Mouse (Mus musculus): Measurements from ENCODE around the gene Tm4sf19. TPM values are rescaled to one million over a fixed set of nuclear protein-coding genes. Genes with fewer than 3 reads are reported as not detected.
"Not testable (repeated sequence)": the region's sequence is repeated elsewhere in the genome, so short reads cannot be mapped to it uniquely, and the experiment has no call there.

The Tm4sf19 gene
- polyA plus RNA-seq, 1 experiment from 2014 or later = not detected

- Histone ChIP-seq H3K9ac (ENCODE audit: low read length) (no peak overlapping the region), H3K4me1 (ENCODE audit: control insufficient read depth, insufficient read depth, low read length) (peaks cover 8% of the 10 kb centered on the region), H3K27ac (ENCODE audit: low read depth, low read length) (no peak overlapping the region), H3K4me2 (ENCODE audit: low read length) (no peak overlapping the region), H3K27me3 (replicated peaks; ENCODE audit: control insufficient read depth, insufficient read depth, low read length) (no peaks in the 10 kb centered on the region), H3K36me3 (ENCODE audit: control insufficient read depth, insufficient read depth, low read length) (no peaks in the 10 kb centered on the region), H3K9me3 (replicated peaks; ENCODE audit: control insufficient read depth, low read length) (no peaks in the 10 kb centered on the region), H3K4me3 (ENCODE audit: low read depth, low read length) (no peak overlapping the region)
- no peak for ATAC-seq
- no peak for DNase-seq (ENCODE audit: low spot score)
- WGBS = 68% methylated on average over 6 of the region's 6 CpGs
Observed at GRCm38 (mm10) chr16:32434066-32434465, 33.8 kb downstream of the Tm4sf19 start.

- no peak overlapping the region for H3K9ac ChIP-seq (ENCODE audit: low read length)
- no peak for DNase-seq (ENCODE audit: low spot score)
- no peaks in the 10 kb centered on the region for H3K9me3 ChIP-seq (replicated peaks; ENCODE audit: control insufficient read depth, low read length)
- H3K27me3 ChIP-seq (replicated peaks; ENCODE audit: control insufficient read depth, insufficient read depth, low read length) = no peaks in the 10 kb centered on the region
- H3K36me3 ChIP-seq (ENCODE audit: control insufficient read depth, insufficient read depth, low read length) = no peaks in the 10 kb centered on the region
- no peak for ATAC-seq
- no peak overlapping the region for H3K27ac ChIP-seq (ENCODE audit: low read depth, low read length)
- H3K4me3 ChIP-seq (ENCODE audit: low read depth, low read length) = no peak overlapping the region
- peaks cover 8% of the 10 kb centered on the region for H3K4me1 ChIP-seq (ENCODE audit: control insufficient read depth, insufficient read depth, low read length)
- no peak overlapping the region for H3K4me2 ChIP-seq (ENCODE audit: low read length)
Observed at GRCm38 (mm10) chr16:32434691-32435090, 34.4 kb downstream of the Tm4sf19 start.

- no peaks in the 10 kb centered on the region for H3K9me3 ChIP-seq (replicated peaks; ENCODE audit: control insufficient read depth, low read length)
- WGBS = 68% methylated on average over 1 of the region's 1 CpGs
- no peak overlapping the region for H3K9ac ChIP-seq (ENCODE audit: low read length)
- no peak overlapping the region for H3K4me2 ChIP-seq (ENCODE audit: low read length)
- peaks cover 3% of the 10 kb centered on the region for H3K4me1 ChIP-seq (ENCODE audit: control insufficient read depth, insufficient read depth, low read length)
- ATAC-seq (no peak), DNase-seq (ENCODE audit: low spot score) (no peak)
- no peak overlapping the region for H3K4me3 ChIP-seq (ENCODE audit: low read depth, low read length)
- no peaks in the 10 kb centered on the region for H3K36me3 ChIP-seq (ENCODE audit: control insufficient read depth, insufficient read depth, low read length)
- no peaks in the 10 kb centered on the region for H3K27me3 ChIP-seq (replicated peaks; ENCODE audit: control insufficient read depth, insufficient read depth, low read length)
- H3K27ac ChIP-seq (ENCODE audit: low read depth, low read length) = no peak overlapping the region
Observed at GRCm38 (mm10) chr16:32436657-32437056, 36.4 kb downstream of the Tm4sf19 start.

- H3K27me3 ChIP-seq (replicated peaks; ENCODE audit: control insufficient read depth, insufficient read depth, low read length) = no peaks in the 10 kb centered on the region
- no peaks in the 10 kb centered on the region for H3K9me3 ChIP-seq (replicated peaks; ENCODE audit: control insufficient read depth, low read length)
- no peak for DNase-seq (ENCODE audit: low spot score)
- no peaks in the 10 kb centered on the region for H3K36me3 ChIP-seq (ENCODE audit: control insufficient read depth, insufficient read depth, low read length)
- H3K4me2 ChIP-seq (ENCODE audit: low read length) = no peak overlapping the region
- no peak for ATAC-seq
- no peak overlapping the region for H3K9ac ChIP-seq (ENCODE audit: low read length)
- no peaks in the 10 kb centered on the region for H3K4me1 ChIP-seq (ENCODE audit: control insufficient read depth, insufficient read depth, low read length)
- H3K4me3 ChIP-seq (ENCODE audit: low read depth, low read length) = no peak overlapping the region
- WGBS = 100% methylated on average over 1 of the region's 1 CpGs
- no peak overlapping the region for H3K27ac ChIP-seq (ENCODE audit: low read depth, low read length)
Observed at GRCm38 (mm10) chr16:32437266-32437665, 37.0 kb downstream of the Tm4sf19 start.

GRCm38 (mm10) chr16:32441432-32441831 lies 41.1 kb downstream of the Tm4sf19 start:
- Histone ChIP-seq H3K36me3 (ENCODE audit: control insufficient read depth, insufficient read depth, low read length) (no peaks in the 10 kb centered on the region), H3K4me1 (ENCODE audit: control insufficient read depth, insufficient read depth, low read length) (no peaks in the 10 kb centered on the region), H3K9ac (ENCODE audit: low read length) (no peak overlapping the region), H3K9me3 (replicated peaks; ENCODE audit: control insufficient read depth, low read length) (no peaks in the 10 kb centered on the region), H3K4me2 (ENCODE audit: low read length) (no peak overlapping the region), H3K27me3 (replicated peaks; ENCODE audit: control insufficient read depth, insufficient read depth, low read length) (no peaks in the 10 kb centered on the region), H3K4me3 (ENCODE audit: low read depth, low read length) (no peak overlapping the region), H3K27ac (ENCODE audit: low read depth, low read length) (no peak overlapping the region)
- DNase-seq (ENCODE audit: low spot score) (no peak), ATAC-seq (no peak)
- WGBS = 93% methylated on average over 3 of the region's 3 CpGs

- ATAC-seq; H3K4me3 ChIP-seq (ENCODE audit: low read depth, low read length); H3K4me1 ChIP-seq (ENCODE audit: control insufficient read depth, insufficient read depth, low read length); DNase-seq (ENCODE audit: low spot score); H3K9me3 ChIP-seq (replicated peaks; ENCODE audit: control insufficient read depth, low read length); H3K36me3 ChIP-seq (ENCODE audit: control insufficient read depth, insufficient read depth, low read length); H3K27me3 ChIP-seq (replicated peaks; ENCODE audit: control insufficient read depth, insufficient read depth, low read length); H3K27ac ChIP-seq (ENCODE audit: low read depth, low read length); H3K4me2 ChIP-seq (ENCODE audit: low read length); H3K9ac ChIP-seq (ENCODE audit: low read length): not testable (repeated sequence)
- WGBS = 91% methylated on average over 3 of the region's 3 CpGs
Observed at GRCm38 (mm10) chr16:32444615-32445014, 44.3 kb downstream of the Tm4sf19 start.

- no peak overlapping the region for H3K4me2 ChIP-seq (ENCODE audit: low read length)
- WGBS = 93% methylated on average over 1 of the region's 1 CpGs
- DNase-seq (ENCODE audit: low spot score) (no peak), ATAC-seq (no peak)
- no peak overlapping the region for H3K4me3 ChIP-seq (ENCODE audit: low read depth, low read length)
- H3K4me1 ChIP-seq (ENCODE audit: control insufficient read depth, insufficient read depth, low read length) = no peaks in the 10 kb centered on the region
- H3K9ac ChIP-seq (ENCODE audit: low read length) = no peak overlapping the region
- no peaks in the 10 kb centered on the region for H3K36me3 ChIP-seq (ENCODE audit: control insufficient read depth, insufficient read depth, low read length)
- H3K27ac ChIP-seq (ENCODE audit: low read depth, low read length) = no peak overlapping the region
- no peaks in the 10 kb centered on the region for H3K27me3 ChIP-seq (replicated peaks; ENCODE audit: control insufficient read depth, insufficient read depth, low read length)
- no peaks in the 10 kb centered on the region for H3K9me3 ChIP-seq (replicated peaks; ENCODE audit: control insufficient read depth, low read length)
Observed at GRCm38 (mm10) chr16:32445558-32445957, 45.3 kb downstream of the Tm4sf19 start.

- no peak overlapping the region for H3K4me2 ChIP-seq (ENCODE audit: low read length)
Observed at GRCm38 (mm10) chr16:32446563-32447138, 46.3 kb downstream of the Tm4sf19 start.

GRCm38 (mm10) chr16:32449665-32450064 lies 49.4 kb downstream of the Tm4sf19 start:
- H3K4me2 ChIP-seq (ENCODE audit: low read length) = no peak overlapping the region
- no peaks in the 10 kb centered on the region for H3K9me3 ChIP-seq (replicated peaks; ENCODE audit: control insufficient read depth, low read length)
- DNase-seq (ENCODE audit: low spot score) (no peak), ATAC-seq (no peak)
- H3K9ac ChIP-seq (ENCODE audit: low read length) = no peak overlapping the region
- 90% methylated on average over 3 of the region's 3 CpGs for WGBS
- H3K4me1 ChIP-seq (ENCODE audit: control insufficient read depth, insufficient read depth, low read length) = no peaks in the 10 kb centered on the region
- peaks cover 19% of the 10 kb centered on the region for H3K36me3 ChIP-seq (ENCODE audit: control insufficient read depth, insufficient read depth, low read length)
- no peaks in the 10 kb centered on the region for H3K27me3 ChIP-seq (replicated peaks; ENCODE audit: control insufficient read depth, insufficient read depth, low read length)
- no peak overlapping the region for H3K4me3 ChIP-seq (ENCODE audit: low read depth, low read length)
- H3K27ac ChIP-seq (ENCODE audit: low read depth, low read length) = no peak overlapping the region

More at GRCm38 (mm10) chr16:32446563-32447138, 46.3 kb downstream of the Tm4sf19 start:
- ATAC-seq (no peak), DNase-seq (ENCODE audit: low spot score) (no peak)
- no peaks in the 10 kb centered on the region for H3K27me3 ChIP-seq (replicated peaks; ENCODE audit: control insufficient read depth, insufficient read depth, low read length)
- no peaks in the 10 kb centered on the region for H3K4me1 ChIP-seq (ENCODE audit: control insufficient read depth, insufficient read depth, low read length)
- H3K9me3 ChIP-seq (replicated peaks; ENCODE audit: control insufficient read depth, low read length) = no peaks in the 10 kb centered on the region
- H3K27ac ChIP-seq (ENCODE audit: low read depth, low read length) = no peak overlapping the region
- H3K9ac ChIP-seq (ENCODE audit: low read length) = no peak overlapping the region
- no peak overlapping the region for H3K4me3 ChIP-seq (ENCODE audit: low read depth, low read length)
- 85% methylated on average over 2 of the region's 2 CpGs for WGBS
- H3K36me3 ChIP-seq (ENCODE audit: control insufficient read depth, insufficient read depth, low read length) = peaks cover 1% of the 10 kb centered on the region; the same call in 1 of the 2 replicates
